Mouse (Mus musculus) G1E (cell line): ENCODE results near the gene Crtam.

ENCODE experiments used
- CTCF ChIP-seq: IDR thresholded peaks from 2 replicates; pipeline ENCODE4 v1.5.1; 2012; ENCODE audit warnings: low read depth, low read length, inconsistent platforms, mixed read lengths
- GATA1 ChIP-seq: IDR thresholded peaks from 2 replicates; pipeline ENCODE4 v1.6.1; 2012; ENCODE audit warnings: borderline replicate concordance, low read length, inconsistent platforms, mixed read lengths
- POLR2AphosphoS5 ChIP-seq: IDR thresholded peaks from 2 replicates; pipeline ENCODE4 v1.6.1; 2012; ENCODE audit warnings: low read depth, low read length, inconsistent platforms; ENCODE audit not compliant: insufficient replicate concordance
- TAL1 ChIP-seq: conservative IDR thresholded peaks from 2 replicates; pipeline ENCODE4 v1.6.1; 2012; ENCODE audit warnings: low read depth, low read length, inconsistent platforms, mixed read lengths

DNA sequence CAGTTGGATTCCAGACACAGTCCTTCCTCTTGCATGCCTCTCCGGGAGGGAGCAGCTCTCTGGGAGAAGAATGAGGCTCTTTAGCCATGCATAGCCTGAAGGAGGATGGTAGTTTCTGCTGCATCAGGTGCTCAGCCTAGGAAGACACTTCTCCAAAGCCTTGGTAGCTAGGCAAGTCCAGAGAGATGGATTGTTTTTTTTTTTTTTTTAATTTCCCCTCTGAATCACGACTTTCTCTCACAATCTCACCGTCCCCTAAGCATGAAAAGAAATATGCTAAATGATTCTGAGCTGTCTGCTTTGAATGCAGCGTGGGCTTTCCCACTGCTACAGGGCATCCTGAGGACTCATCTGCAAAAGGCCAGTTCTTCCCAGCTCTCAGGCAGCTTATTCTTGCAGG lies 10.1 kb upstream of the Crtam start:
- TF ChIP-seq CTCF (no peak), TAL1 (no peak), GATA1 (no peak), POLR2AphosphoS5 (no peak)
